Mouse (Mus musculus): ENCODE measurements around the gene Gm8247. TPM values are rescaled to one million over a fixed set of nuclear protein-coding genes. Genes with fewer than 3 reads are reported as not detected.
"Not testable (repeated sequence)": the region's sequence is repeated elsewhere in the genome, so short reads cannot be mapped to it uniquely, and the experiment has no call there.

The Gm8247 gene
- total RNA-seq (2021): not detected
- long read RNA-seq, experiment 1: 0 reads
- long read RNA-seq, experiment 2: 0 reads

DNA sequence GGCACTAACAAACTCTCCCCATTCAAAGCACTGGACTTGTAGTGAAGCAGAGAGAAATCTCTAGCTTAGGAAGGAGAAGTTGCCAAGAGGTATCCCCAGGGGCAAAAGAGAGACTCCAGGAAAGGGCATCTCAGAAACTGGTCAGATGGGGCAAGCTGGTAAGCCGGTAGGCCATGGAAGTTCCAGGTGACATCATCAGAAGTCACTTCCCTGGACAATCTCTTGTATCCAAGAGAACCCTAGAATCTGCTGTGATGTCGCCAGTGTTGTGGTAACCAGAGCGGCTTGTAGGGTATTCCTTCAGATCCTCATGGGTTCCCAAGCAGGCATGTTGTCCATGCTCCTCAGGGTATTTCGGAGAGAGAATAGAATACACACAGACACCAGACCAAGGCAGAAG is at the start of gene Gm8247:
Gene Gm8247 (plus strand): TSS at position 301 of the 400 bp plus-strand sequence.
- intact Hi-C loops (cut with DNase I; ENCODE audit: low total_unique reads); DNase-seq: not testable (repeated sequence)

- intact Hi-C loops (cut with DNase I; ENCODE audit: low total_unique reads): not testable (repeated sequence)
These were observed 35.0 kb upstream of the Gm8247 start for GRCm38 (mm10) chr14:44547961-44548360.

GRCm38 (mm10) chr14:44591765-44592164 is 8.8 kb downstream of the Gm8247 start:
- DNase-seq; intact Hi-C loops (cut with DNase I; ENCODE audit: low total_unique reads): not testable (repeated sequence)

More at GRCm38 (mm10) chr14:44547961-44548360, 35.0 kb upstream of the Gm8247 start:
- DNase-seq: not testable (repeated sequence)

DNA sequence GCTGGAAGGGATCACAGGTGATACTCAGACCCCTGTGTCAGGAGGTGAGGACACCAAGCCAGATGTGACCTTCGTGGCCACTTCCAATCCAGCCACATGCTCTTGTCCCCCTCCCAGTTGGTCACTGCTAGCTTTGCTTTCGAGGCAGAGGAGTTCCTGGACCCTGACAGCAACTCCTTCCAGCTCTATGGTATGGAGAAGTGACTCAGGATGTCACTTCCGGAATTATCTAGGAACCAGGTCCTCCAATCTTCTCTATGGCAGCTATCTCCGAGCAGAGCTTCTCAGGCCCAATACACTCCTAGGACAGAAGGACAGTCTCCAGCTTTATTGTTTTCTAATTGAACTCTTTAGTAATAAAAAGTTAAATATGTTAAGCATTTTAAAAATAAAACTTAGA is 44.8 kb downstream of the Gm8247 start, which contains the start of gene Gm5624:
Gene Gm5624 (minus strand): TSS at position 202 of the 400 bp plus-strand sequence.
- intact Hi-C loops (cut with DNase I; ENCODE audit: low total_unique reads); DNase-seq: not testable (repeated sequence)

Other genes with a start within 250 kb of the Gm8247 start
- not detected for gene Gm5930, start 244.6 kb upstream of the Gm8247 start, total RNA-seq (2021)
- not detected for gene Gm8229, start 217.8 kb upstream of the Gm8247 start, total RNA-seq (2021)
- not detected for gene Gm3371, start 172.5 kb upstream of the Gm8247 start, total RNA-seq (2021)
- gene Gm8232, start 149.5 kb upstream of the Gm8247 start, total RNA-seq (2021): not detected
- gene BC061237, start 90.7 kb upstream of the Gm8247 start, total RNA-seq (2021): not detected
- not detected for gene Gm17093, start 64.9 kb upstream of the Gm8247 start, total RNA-seq (2021)
- gene Gm5624, start 44.8 kb downstream of the Gm8247 start, total RNA-seq (2021): not detected
- not detected for gene Gm8257, start 123.3 kb downstream of the Gm8247 start, total RNA-seq (2021)
- not detected for gene Gm8267, start 167.2 kb downstream of the Gm8247 start, total RNA-seq (2021)